Mouse (Mus musculus) G1E (cell line): Measurements from ENCODE around the gene 4930426L09Rik. TPM values are rescaled to one million over a fixed set of nuclear protein-coding genes. Genes with fewer than 3 reads are reported as not detected.

Experiments used
- ATAC-seq: 2 replicates; pipeline ENCODE4 v1.8.0; 2016; ENCODE audit warnings: mild to moderate bottlenecking; ENCODE audit not compliant: insufficient number of reproducible peaks, poor library complexity, low FRiP score, severe bottlenecking; ENCODE audit errors: extremely low read depth
- DNase-seq: peaks from one replicate; pipeline ENCODE4 v3.0.0; 2012; ENCODE audit warnings: low spot score
- H3K27me3 ChIP-seq: 2 replicates; pipeline ENCODE4 v1.6.1; 2012; ENCODE audit warnings: mild to moderate bottlenecking, low read length, inconsistent platforms; ENCODE audit not compliant: insufficient read depth
- H3K36me3 ChIP-seq: replicated peaks from 2 replicates; pipeline ENCODE3; 2012; ENCODE audit warnings: mild to moderate bottlenecking, inconsistent platforms
- H3K4me1 ChIP-seq: 2 replicates; pipeline ENCODE4 v1.6.1; 2012; ENCODE audit warnings: low read depth, low read length, inconsistent platforms, mixed read lengths; ENCODE audit not compliant: insufficient read depth
- H3K4me3 ChIP-seq: 2 replicates; pipeline ENCODE4 v1.5.1; 2012; ENCODE audit warnings: low read depth, mild to moderate bottlenecking, inconsistent platforms, low read length, moderate library complexity, mixed read lengths
- H3K9me3 ChIP-seq: replicated peaks from 2 replicates; pipeline ENCODE4 v1.6.1; 2012; ENCODE audit warnings: inconsistent platforms
- CTCF ChIP-seq: IDR thresholded peaks from 2 replicates; pipeline ENCODE4 v1.5.1; 2012; ENCODE audit warnings: low read depth, low read length, inconsistent platforms, mixed read lengths
- GATA1 ChIP-seq: IDR thresholded peaks from 2 replicates; pipeline ENCODE4 v1.6.1; 2012; ENCODE audit warnings: borderline replicate concordance, low read length, inconsistent platforms, mixed read lengths
- GATA2 ChIP-seq: IDR thresholded peaks from 2 replicates; pipeline ENCODE4 v1.6.1; 2012; ENCODE audit warnings: low read depth, low read length, inconsistent platforms, borderline replicate concordance
- POLR2AphosphoS5 ChIP-seq: IDR thresholded peaks from 2 replicates; pipeline ENCODE4 v1.6.1; 2012; ENCODE audit warnings: low read depth, low read length, inconsistent platforms; ENCODE audit not compliant: insufficient replicate concordance
- TAL1 ChIP-seq: conservative IDR thresholded peaks from 2 replicates; pipeline ENCODE4 v1.6.1; 2012; ENCODE audit warnings: low read depth, low read length, inconsistent platforms, mixed read lengths
- polyA plus RNA-seq: library from polyadenylated mRNA; stranded (reverse); fragments of >175 nt; gene quantifications from 2 replicates; pipeline ENCODE4 v1.2.3, GENCODE M21; 2012
- total RNA-seq, 2 experiments: library from RNA; stranded (forward) in 1 of 2; stranded (reverse) in 1 of 2; fragments of 200-1000 nt in 1 of 2; fragments of >200 nt in 1 of 2; fragmentation: Nextera tagmentation in 1 of 2; gene quantifications; 2 replicates each; pipeline ENCODE4 v1.2.3; 2014 to 2017

4930426L09Rik gene
- total and polyA plus RNA-seq, 3 experiments: 0.36 to 8.7 (median 1.6) TPM

- H3K9me3 ChIP-seq: no peaks in the 10 kb centered on the region
- peaks cover 5% of the 10 kb centered on the region; the same call in 1 of the 2 replicates for H3K4me1 ChIP-seq
- H3K4me3 ChIP-seq: no peak overlapping the region
- DNase-seq (no peak), ATAC-seq (no peak)
- TF ChIP-seq POLR2AphosphoS5 (no peak), GATA2 (no peak), TAL1 (no peak), CTCF (no peak), GATA1 (no peak)
- H3K27me3 ChIP-seq: peaks cover 7% of the 10 kb centered on the region
- no peaks in the 10 kb centered on the region for H3K36me3 ChIP-seq
These were observed 39.9 kb downstream of the 4930426L09Rik start for GRCm38 (mm10) chr2:19037907-19038570.

GRCm38 (mm10) chr2:19048225-19048624 is 50.1 kb downstream of the 4930426L09Rik start:
- Histone ChIP-seq H3K9me3 (no peaks in the 10 kb centered on the region), H3K4me1 (peaks cover 15% of the 10 kb centered on the region), H3K4me3 (no peak overlapping the region), H3K27me3 (peaks cover 10% of the 10 kb centered on the region), H3K36me3 (no peaks in the 10 kb centered on the region)
- TF ChIP-seq TAL1 (no peak), GATA2 (no peak), CTCF (no peak), GATA1 (no peak), POLR2AphosphoS5 (no peak)
- ATAC-seq: no peak
- DNase-seq: no peak

- Histone ChIP-seq H3K4me1 (peaks cover 18% of the 10 kb centered on the region), H3K36me3 (no peaks in the 10 kb centered on the region), H3K9me3 (no peaks in the 10 kb centered on the region), H3K27me3 (peaks cover 12% of the 10 kb centered on the region), H3K4me3 (no peak overlapping the region)
- no peak for TF ChIP-seq POLR2AphosphoS5
- no peak for TF ChIP-seq GATA2
- no peak for ATAC-seq
- no peak for DNase-seq
These were observed 51.2 kb downstream of the 4930426L09Rik start for GRCm38 (mm10) chr2:19049341-19049740.

Other genes starting within 250 kb of the 4930426L09Rik start
- 102 and 173 TPM in 2 replicates for gene Pip4k2a, start 217 bp upstream of the 4930426L09Rik start, total RNA-seq (2014; fragmentation: Nextera tagmentation)
- gene Pip4k2a, start 217 bp upstream of the 4930426L09Rik start, total RNA-seq (2017): 56.5 and 72.3 TPM in 2 replicates
- gene Pip4k2a, start 217 bp upstream of the 4930426L09Rik start, polyA plus RNA-seq: 21.1 and 33.9 TPM in 2 replicates
- gene Armc3, start 201.0 kb downstream of the 4930426L09Rik start, total RNA-seq (2014; fragmentation: Nextera tagmentation): not detected in 2 replicates
- gene Armc3, start 201.0 kb downstream of the 4930426L09Rik start, total RNA-seq (2017): 0.12 and 0.16 TPM in 2 replicates
- 0.02 TPM in 1 of 2 replicates, not detected in the other for gene Armc3, start 201.0 kb downstream of the 4930426L09Rik start, polyA plus RNA-seq